Mouse (Mus musculus) hindbrain, postnatal 0 days (tissue): ENCODE measurements around the gene Nudt13. TPM values are rescaled to one million over a fixed set of nuclear protein-coding genes. Genes with fewer than 3 reads are reported as not detected.
A peak's percentile ranks its signal among the peaks of the same experiment; 100 is the strongest.

Experiments used
- ATAC-seq: fragments of 200-750 bp; cut with Nextera tagmentation; 2 replicates; pipeline ENCODE4 v1.8.0; 2017; ENCODE audit warnings: mild to moderate bottlenecking, moderate TSS enrichment, moderate library complexity
- DNase-seq: peaks from one replicate; pipeline ENCODE4 v3.0.0-alpha.2; 2015; ENCODE audit warnings: low spot score
- H3K27ac ChIP-seq: fragments of 300-500 bp; sonication (generic); 2 replicates; pipeline ENCODE4 v1.5.1; 2014; ENCODE audit warnings: mild to moderate bottlenecking
- H3K27me3 ChIP-seq: fragments of 300-500 bp; sonication (generic); 2 replicates; pipeline ENCODE4 v1.6.1; 2014; ENCODE audit warnings: low read length, mixed read lengths; ENCODE audit not compliant: insufficient read depth
- H3K36me3 ChIP-seq: fragments of 300-500 bp; sonication (generic); 2 replicates; pipeline ENCODE4 v1.6.1; 2014; ENCODE audit warnings: low read length, mixed read lengths; ENCODE audit not compliant: insufficient read depth
- H3K4me1 ChIP-seq: fragments of 300-500 bp; sonication (generic); 2 replicates; pipeline ENCODE4 v1.6.1; 2014; ENCODE audit warnings: antibody characterized with exemption, low read length, mixed read lengths; ENCODE audit not compliant: insufficient read depth
- H3K4me2 ChIP-seq: fragments of 300-500 bp; sonication (generic); 2 replicates; pipeline ENCODE4 v1.6.1; 2014; ENCODE audit warnings: low read depth, mild to moderate bottlenecking, low read length, moderate library complexity, mixed read lengths
- H3K4me3 ChIP-seq: fragments of 300-500 bp; sonication (generic); 2 replicates; pipeline ENCODE4 v1.5.1; 2014; ENCODE audit warnings: low read length
- H3K9ac ChIP-seq: fragments of 300-500 bp; sonication (generic); replicated peaks from 2 replicates; pipeline ENCODE4 v1.6.1; 2014; ENCODE audit warnings: mild to moderate bottlenecking, low read length, moderate library complexity, mixed read lengths
- H3K9me3 ChIP-seq: fragments of 300-500 bp; sonication (generic); 2 replicates; pipeline ENCODE4 v1.6.1; 2016; ENCODE audit warnings: low read length, mixed read lengths
- CTCF ChIP-seq: IDR thresholded peaks from 2 replicates; pipeline ENCODE4 v1.5.1; 2016; ENCODE audit warnings: antibody characterized with exemption, control low read depth, low read depth
- WGBS: fragments of 180-500 bp; shearing (Covaris S2); extraction: QIAGEN DNeasy Blood & Tissue Kit; methylation state at CpG from one replicate; pipeline ENCODE4 v1.1.7; 2014; 5-methylcytosine and 5-hydroxymethylcytosine counted together
- polyA plus RNA-seq: library from polyadenylated mRNA; unstranded; fragments of >200 nt; fragmentation: Nextera tagmentation; extraction: Ambion mirVana; gene quantifications from 2 replicates; pipeline ENCODE4 v1.2.1, GENCODE M21; 2015
- total RNA-seq: library from RNA; depleted of rRNA; stranded (reverse); fragments of >200 nt; gene quantifications from 2 replicates; pipeline ENCODE4 v1.2.3, GENCODE M21; 2014; rRNA removed

Gene Nudt13
- total RNA-seq (10.3 and 13.4 TPM in 2 replicates), polyA plus RNA-seq (11.2 and 12.0 TPM in 2 replicates)

DNA sequence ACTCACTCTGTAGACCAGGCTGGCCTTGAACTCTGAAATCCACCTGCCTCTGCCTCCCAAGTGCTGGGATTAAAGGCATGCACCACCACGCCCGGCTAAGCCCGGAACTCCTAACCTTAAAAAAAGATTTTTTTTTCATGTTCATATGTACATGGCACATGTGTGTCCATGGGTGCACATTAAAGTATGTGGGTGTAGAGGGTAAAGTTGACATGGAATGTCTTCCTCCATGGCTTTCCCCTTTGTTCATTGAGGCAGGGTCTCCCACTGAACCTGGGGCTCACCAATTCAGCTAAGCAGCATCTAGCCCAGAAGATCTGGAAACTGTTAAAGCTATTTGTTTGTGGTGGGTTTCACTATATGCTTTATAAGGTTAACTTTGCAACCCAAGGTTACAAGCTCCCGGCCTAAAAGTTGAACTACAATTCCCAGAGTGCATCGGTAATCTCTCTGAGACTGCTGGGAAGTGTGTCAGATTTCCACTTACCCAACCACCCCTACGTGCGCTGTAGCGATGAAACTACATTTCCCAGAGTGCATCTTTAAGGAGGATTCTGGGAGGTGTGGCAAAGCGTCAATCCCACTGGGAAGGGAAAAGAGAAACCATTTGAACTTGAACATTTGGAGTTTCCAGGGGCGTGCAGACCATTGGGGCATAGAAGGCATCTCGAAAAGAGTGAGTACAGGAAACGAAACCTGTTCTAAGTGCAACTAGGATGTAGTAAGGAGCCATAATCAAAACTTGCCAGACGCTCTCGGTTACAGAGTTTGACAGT lies at the start of gene Nudt13:
Gene Nudt13, plus strand, starts transcription at position 581 of the 776 bp plus-strand sequence.
- H3K9ac ChIP-seq = peak within 1 kb of the TSS; percentile 14
- H3K4me2 ChIP-seq = peak within 1 kb of the TSS; percentile 55
- ATAC-seq (peak; percentile 97), DNase-seq (peak; percentile 98)
- no peaks in the 10 kb centered on the region for H3K9me3 ChIP-seq
- H3K27me3 ChIP-seq = no peaks in the 10 kb centered on the region
- no peak for TF ChIP-seq CTCF
- WGBS = 24% methylated on average over 14 of the region's 14 CpGs
- no peak within 1 kb of the TSS for H3K27ac ChIP-seq
- no peaks in the 10 kb centered on the region for H3K36me3 ChIP-seq
- no peaks in the 10 kb centered on the region for H3K4me1 ChIP-seq
- H3K4me3 ChIP-seq = peak within 1 kb of the TSS; percentile 59

DNA sequence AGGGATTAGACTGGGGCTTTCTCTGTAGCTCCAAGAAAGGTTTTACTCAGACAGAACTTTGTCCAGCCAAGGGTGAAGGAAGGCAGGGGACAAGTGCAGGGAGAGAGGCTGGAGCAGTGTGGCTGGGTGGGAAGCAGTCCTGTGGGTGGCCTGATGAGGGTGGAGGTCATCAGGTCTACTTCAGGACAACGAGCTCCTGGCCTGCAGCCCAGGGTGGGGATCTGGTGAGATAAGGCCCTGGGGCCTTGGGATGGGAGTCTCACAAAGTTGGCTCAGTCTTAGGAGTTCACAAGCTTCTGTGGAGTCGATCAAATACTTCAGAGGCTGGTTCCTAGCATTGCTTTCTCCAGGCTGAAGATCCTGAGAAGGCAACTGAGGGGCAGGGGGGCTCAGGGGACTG lies 49.2 kb upstream of the Nudt13 start:
- H3K27ac ChIP-seq = no peak overlapping the region
- H3K4me3 ChIP-seq = no peak overlapping the region
- no peaks in the 10 kb centered on the region for H3K9me3 ChIP-seq
- TF ChIP-seq CTCF = no peak
- no peaks in the 10 kb centered on the region for H3K4me1 ChIP-seq
- 75% methylated on average over 2 of the region's 2 CpGs for WGBS
- no peak overlapping the region for H3K9ac ChIP-seq
- no peaks in the 10 kb centered on the region for H3K36me3 ChIP-seq
- H3K4me2 ChIP-seq = no peak overlapping the region
- no peak for ATAC-seq
- DNase-seq = no peak
- no peaks in the 10 kb centered on the region for H3K27me3 ChIP-seq

DNA sequence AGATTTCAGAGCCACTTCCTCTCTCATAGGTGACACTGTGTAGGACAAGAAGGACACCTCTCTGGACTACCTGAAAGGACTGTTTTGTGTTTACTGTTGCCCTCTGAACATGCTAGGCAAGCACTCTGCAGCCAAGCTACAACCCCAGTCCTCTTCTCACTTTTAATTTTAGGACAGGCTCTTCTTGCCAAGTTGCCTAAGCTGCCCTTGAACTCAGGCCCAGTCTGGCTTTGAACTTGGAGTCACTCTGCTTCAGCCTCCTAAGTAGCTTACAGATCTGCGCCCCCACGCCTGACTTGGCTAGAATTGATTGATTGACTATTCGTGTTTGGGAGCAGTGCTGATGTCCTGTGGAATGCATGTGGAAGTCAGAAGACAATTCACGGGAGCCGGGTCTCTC lies 48.6 kb upstream of the Nudt13 start:
- no peaks in the 10 kb centered on the region for H3K4me1 ChIP-seq
- 72% methylated on average over 5 of the region's 5 CpGs for WGBS
- no peak overlapping the region for H3K4me2 ChIP-seq
- no peak overlapping the region for H3K4me3 ChIP-seq
- no peak for TF ChIP-seq CTCF
- no peaks in the 10 kb centered on the region for H3K36me3 ChIP-seq
- no peaks in the 10 kb centered on the region for H3K9me3 ChIP-seq
- H3K27ac ChIP-seq = no peak overlapping the region
- DNase-seq (no peak), ATAC-seq (no peak)
- H3K9ac ChIP-seq = no peak overlapping the region
- no peaks in the 10 kb centered on the region for H3K27me3 ChIP-seq

DNA sequence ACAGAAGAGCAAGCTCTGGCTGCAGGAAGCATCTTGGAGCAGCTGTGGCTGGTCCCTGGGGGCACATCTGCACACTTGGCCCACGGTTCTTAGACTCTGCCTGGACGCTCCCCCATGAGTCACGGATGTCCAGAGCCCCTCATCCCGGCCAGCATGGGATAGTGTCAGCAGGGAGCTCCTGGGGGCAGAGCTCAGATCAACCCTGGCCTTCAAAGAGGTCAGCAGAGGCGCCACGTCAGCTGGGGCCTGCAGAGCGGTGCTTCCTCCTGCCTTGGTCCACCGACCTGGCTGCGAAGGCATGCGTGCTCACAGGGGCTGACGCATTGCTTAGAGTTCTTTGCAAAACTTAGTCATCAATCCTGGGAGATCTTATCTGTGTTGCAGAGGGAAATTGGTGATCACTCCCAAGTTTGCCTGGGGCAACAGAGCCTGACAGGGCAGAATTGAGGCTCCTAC lies 47.7 kb upstream of the Nudt13 start:
- H3K27ac ChIP-seq = no peak overlapping the region
- WGBS = 68% methylated on average over 11 of the region's 11 CpGs
- H3K4me1 ChIP-seq = no peaks in the 10 kb centered on the region
- DNase-seq = no peak
- no peaks in the 10 kb centered on the region for H3K27me3 ChIP-seq
- no peak overlapping the region for H3K9ac ChIP-seq
- no peak for ATAC-seq
- no peak overlapping the region for H3K4me2 ChIP-seq
- no peak for TF ChIP-seq CTCF
- H3K4me3 ChIP-seq = no peak overlapping the region
- H3K36me3 ChIP-seq = no peaks in the 10 kb centered on the region
- no peaks in the 10 kb centered on the region for H3K9me3 ChIP-seq

DNA sequence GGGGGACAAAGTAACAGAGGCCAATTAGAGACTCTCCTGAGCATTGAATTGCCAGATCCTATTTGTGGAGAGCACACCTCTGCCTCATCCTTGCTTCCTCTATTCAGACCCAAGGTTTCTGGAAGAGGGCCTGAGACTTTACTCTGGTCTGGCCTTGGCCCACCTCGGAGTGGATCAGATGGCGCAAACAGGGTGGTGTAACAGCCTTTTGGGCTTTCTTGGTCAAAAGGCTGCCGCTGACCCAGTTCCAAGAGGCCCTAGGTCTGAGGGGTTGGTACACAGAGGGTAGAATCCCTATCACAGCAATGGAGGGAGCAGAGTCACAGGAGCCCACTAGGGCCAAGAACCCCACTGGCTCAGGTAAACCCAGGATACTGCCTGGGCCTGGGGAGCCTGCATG lies 46.5 kb upstream of the Nudt13 start:
- DNase-seq (no peak), ATAC-seq (no peak)
- Histone ChIP-seq H3K4me2 (no peak overlapping the region), H3K27me3 (no peaks in the 10 kb centered on the region), H3K9ac (no peak overlapping the region), H3K4me3 (no peak overlapping the region), H3K36me3 (no peaks in the 10 kb centered on the region), H3K4me1 (no peaks in the 10 kb centered on the region), H3K9me3 (no peaks in the 10 kb centered on the region), H3K27ac (no peak overlapping the region)
- TF ChIP-seq CTCF = no peak
- 95% methylated on average over 3 of the region's 3 CpGs for WGBS

DNA sequence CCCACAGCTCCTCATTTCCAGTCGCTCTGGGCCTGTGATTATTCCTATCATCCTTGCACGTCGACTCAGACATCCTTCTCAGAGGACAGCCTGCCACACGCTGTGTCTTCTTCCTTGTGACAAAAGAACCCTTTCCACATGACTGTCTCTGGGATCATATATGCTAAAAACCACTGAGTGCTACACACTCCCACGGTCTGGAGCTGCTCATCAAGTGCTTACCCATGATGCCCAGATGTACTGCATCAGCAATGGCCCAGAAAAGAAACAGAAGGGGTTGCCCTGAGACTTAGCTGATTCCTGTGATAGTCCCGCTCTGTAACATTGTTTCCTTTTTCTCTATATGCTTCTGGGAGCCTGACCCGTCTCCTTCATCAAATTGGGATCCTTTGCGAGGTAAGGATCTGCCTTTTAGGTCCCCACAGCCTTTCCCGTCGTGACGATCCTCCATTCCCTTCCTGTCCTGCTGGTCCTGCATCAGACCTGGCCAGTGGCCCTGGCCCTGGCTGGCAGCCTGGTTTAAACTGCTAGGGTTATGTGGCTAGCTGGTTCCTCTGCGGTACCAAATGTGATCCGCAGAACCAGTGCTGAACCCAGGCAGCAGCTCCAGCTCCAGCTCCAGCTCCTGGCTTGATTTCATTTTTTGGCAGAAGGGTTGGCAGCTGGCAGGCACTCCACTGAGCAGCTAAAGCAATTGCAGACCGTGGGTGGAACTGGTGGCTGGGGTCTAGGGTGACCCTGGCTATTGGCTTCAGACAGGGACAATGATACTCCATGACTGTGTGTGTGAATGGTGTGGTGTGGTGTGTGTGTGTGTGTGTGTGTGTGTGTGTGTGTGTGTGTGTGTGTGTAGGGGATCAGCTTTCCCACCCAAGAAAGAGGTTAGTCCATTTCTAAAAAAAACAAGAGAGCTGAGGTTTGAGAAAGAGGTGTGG lies 44.0 kb upstream of the Nudt13 start:
- 43% methylated on average over 14 of the region's 14 CpGs for WGBS
- H3K9me3 ChIP-seq = no peaks in the 10 kb centered on the region
- DNase-seq (peak; percentile 46), ATAC-seq (peak; percentile 75)
- H3K4me3 ChIP-seq = no peak overlapping the region
- no peaks in the 10 kb centered on the region for H3K27me3 ChIP-seq
- TF ChIP-seq CTCF = no peak
- no peak overlapping the region for H3K9ac ChIP-seq
- peak overlapping the region; percentile 9; the same call in 1 of the 2 replicates for H3K27ac ChIP-seq
- H3K4me1 ChIP-seq = no peaks in the 10 kb centered on the region
- no peak overlapping the region for H3K4me2 ChIP-seq
- H3K36me3 ChIP-seq = no peaks in the 10 kb centered on the region
